Mouse (Mus musculus) midbrain, embryonic 14.5 days (tissue): ENCODE measurements at regions not wholly inside any gene's neighbourhood (a gene's known extent, or its start where the extent isn't known, plus 50 kb on each side); places are given as distances from the start of the nearest gene placed in this dataset.

Experiments
- ATAC-seq: fragments of 200-750 bp; cut with Nextera tagmentation; 2 replicates; pipeline ENCODE4 v1.8.0; 2017; ENCODE audit warnings: moderate number of reproducible peaks, moderate library complexity; ENCODE audit not compliant: low FRiP score, low TSS enrichment
- DNase-seq: peaks from one replicate; pipeline ENCODE4 v3.0.0-alpha.2; 2015
- H3K27ac ChIP-seq: fragments of 300-500 bp; sonication (generic); replicated peaks from 2 replicates; pipeline ENCODE4 v1.5.1; 2014; ENCODE audit warnings: mild to moderate bottlenecking, low read depth, low read length, moderate library complexity
- H3K27me3 ChIP-seq: fragments of 300-500 bp; sonication (generic); 2 replicates; pipeline ENCODE4 v1.6.1; 2014; ENCODE audit warnings: low read length, control low read depth, mixed read lengths; ENCODE audit not compliant: control insufficient read depth, insufficient read depth
- H3K36me3 ChIP-seq: fragments of 300-500 bp; sonication (generic); 2 replicates; pipeline ENCODE4 v1.6.1; 2014; ENCODE audit warnings: low read length, control low read depth; ENCODE audit not compliant: control insufficient read depth, insufficient read depth
- H3K4me1 ChIP-seq: fragments of 300-500 bp; sonication (generic); 2 replicates; pipeline ENCODE4 v1.6.1; 2014; ENCODE audit warnings: mild to moderate bottlenecking, antibody characterized with exemption, low read length, control low read depth; ENCODE audit not compliant: control insufficient read depth, insufficient read depth
- H3K4me2 ChIP-seq: fragments of 300-500 bp; sonication (generic); 2 replicates; pipeline ENCODE4 v1.6.1; 2014; ENCODE audit warnings: mild to moderate bottlenecking, low read length, moderate library complexity
- H3K4me3 ChIP-seq: fragments of 300-500 bp; sonication (generic); replicated peaks from 2 replicates; pipeline ENCODE4 v1.5.1; 2014; ENCODE audit warnings: low read depth, low read length
- H3K9ac ChIP-seq: fragments of 300-500 bp; sonication (generic); replicated peaks from 2 replicates; pipeline ENCODE4 v1.6.1; 2014; ENCODE audit warnings: mild to moderate bottlenecking, low read length, moderate library complexity
- H3K9me3 ChIP-seq: fragments of 300-500 bp; sonication (generic); 2 replicates; pipeline ENCODE4 v1.6.1; 2016; ENCODE audit warnings: low read length, control low read depth, mixed read lengths; ENCODE audit not compliant: control insufficient read depth
- WGBS: fragments of 180-500 bp; shearing (Covaris S2); extraction: QIAGEN DNeasy Blood & Tissue Kit; methylation state at CpG from one replicate; pipeline ENCODE4 v1.1.7; 2014; 5-methylcytosine and 5-hydroxymethylcytosine counted together

DNA sequence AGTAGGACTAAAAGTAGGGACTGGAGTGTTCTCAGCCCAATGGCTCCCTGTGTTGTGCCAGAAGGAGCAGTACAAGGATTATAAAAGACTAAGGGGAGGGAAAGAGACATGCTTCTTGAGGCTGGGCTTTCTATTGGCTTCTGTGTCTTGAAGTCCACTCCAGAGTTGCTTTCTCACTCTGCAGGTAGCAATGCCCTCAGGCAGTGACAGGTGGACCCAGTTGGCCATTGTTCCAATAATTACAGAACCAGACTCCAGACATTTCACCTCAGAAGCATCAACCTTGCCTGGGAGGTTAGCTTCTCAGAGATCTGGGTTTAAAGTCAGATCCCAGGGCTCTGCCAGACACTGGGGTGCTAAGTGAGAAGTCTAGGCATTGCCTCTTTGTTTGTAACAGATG lies 136.3 kb upstream of the Tll1 start:
- Histone ChIP-seq H3K9ac (no peak overlapping the region), H3K27ac (no peak overlapping the region), H3K4me3 (no peak overlapping the region), H3K9me3 (no peaks in the 10 kb centered on the region), H3K4me2 (no peak overlapping the region), H3K36me3 (no peaks in the 10 kb centered on the region), H3K27me3 (no peaks in the 10 kb centered on the region), H3K4me1 (no peaks in the 10 kb centered on the region)
- ATAC-seq, result no peak
- no peak for DNase-seq

DNA sequence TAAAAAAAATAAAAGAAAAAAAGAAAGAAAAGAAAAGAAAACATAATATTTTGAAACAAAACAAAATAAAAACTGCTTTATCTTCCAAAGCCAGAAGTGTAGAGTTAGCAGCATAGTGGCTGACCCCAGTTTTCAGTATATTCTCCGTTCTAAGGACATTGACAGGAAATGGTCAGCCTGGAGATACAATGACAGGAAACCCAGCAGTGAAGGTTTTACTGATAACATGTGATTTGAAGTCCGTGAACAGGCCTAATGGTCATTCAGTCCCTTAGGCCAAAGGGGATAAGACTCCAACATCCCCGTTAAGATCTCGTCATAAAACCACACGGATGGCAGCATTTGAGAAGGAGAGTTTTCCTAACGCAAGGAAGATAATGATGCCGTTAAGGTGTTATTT lies 131.3 kb upstream of the Tll1 start:
- Histone ChIP-seq H3K4me1 (no peaks in the 10 kb centered on the region), H3K4me3 (no peak overlapping the region), H3K9ac (no peak overlapping the region), H3K9me3 (no peaks in the 10 kb centered on the region), H3K27ac (no peak overlapping the region), H3K4me2 (no peak overlapping the region), H3K36me3 (no peaks in the 10 kb centered on the region), H3K27me3 (no peaks in the 10 kb centered on the region)
- ATAC-seq, result no peak
- DNase-seq, result no peak
- 80% methylated on average over 7 of the region's 7 CpGs for WGBS

DNA sequence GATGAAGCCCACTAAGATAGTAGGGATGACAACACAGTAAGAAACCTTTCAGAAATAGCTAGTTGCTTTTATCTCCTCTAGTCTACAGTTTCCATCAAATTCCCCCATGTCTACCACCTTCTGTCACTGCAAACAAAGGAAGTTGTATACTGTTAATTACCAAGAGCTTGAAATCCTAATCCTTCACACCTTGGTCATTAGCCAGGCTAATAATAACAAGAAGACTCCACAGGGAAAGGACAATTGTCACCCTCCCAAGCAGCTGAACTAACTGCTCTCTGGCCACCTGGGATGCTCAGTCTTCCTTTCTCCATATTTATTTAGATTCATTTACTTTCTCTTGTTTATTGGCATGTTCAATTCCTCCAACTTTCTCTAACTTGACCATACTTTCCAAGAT lies 130.5 kb upstream of the Tll1 start:
- H3K27me3 ChIP-seq, result no peaks in the 10 kb centered on the region

DNA sequence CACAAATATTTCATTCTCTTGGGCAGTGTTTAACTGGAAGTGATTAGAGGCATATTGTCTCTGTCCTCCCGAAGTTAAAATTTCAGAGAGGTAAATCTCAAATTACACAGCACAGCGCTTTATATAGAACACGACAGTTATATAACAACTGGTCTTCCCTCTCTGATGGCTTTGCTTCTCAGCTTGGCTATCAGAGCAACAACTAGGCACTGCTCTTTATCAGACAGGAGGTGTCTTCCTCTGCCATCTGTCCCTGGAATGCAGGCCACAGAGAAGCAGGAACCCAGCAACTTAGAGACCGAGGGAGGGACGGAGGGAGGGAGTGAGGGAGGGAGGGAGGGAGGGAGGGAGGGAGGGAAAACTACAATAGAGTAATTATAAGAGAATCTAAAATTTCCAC lies 129.4 kb upstream of the Tll1 start:
- no peaks in the 10 kb centered on the region for H3K27me3 ChIP-seq
- no peaks in the 10 kb centered on the region for H3K36me3 ChIP-seq
- H3K4me1 ChIP-seq, result no peaks in the 10 kb centered on the region
- H3K4me2 ChIP-seq, result no peak overlapping the region
- no peak overlapping the region for H3K4me3 ChIP-seq
- WGBS, result 78% methylated on average over 5 of the region's 5 CpGs
- ATAC-seq, result no peak
- no peak for DNase-seq
- H3K9ac ChIP-seq, result no peak overlapping the region
- no peaks in the 10 kb centered on the region for H3K9me3 ChIP-seq
- H3K27ac ChIP-seq, result no peak overlapping the region

More for the DNA sequence above, 130.5 kb upstream of the Tll1 start:
- no peaks in the 10 kb centered on the region for H3K36me3 ChIP-seq
- no peak overlapping the region for H3K9ac ChIP-seq
- no peaks in the 10 kb centered on the region for H3K4me1 ChIP-seq
- no peak for DNase-seq
- H3K9me3 ChIP-seq, result no peaks in the 10 kb centered on the region
- no peak for ATAC-seq
- no peak overlapping the region for H3K4me3 ChIP-seq
- H3K27ac ChIP-seq, result no peak overlapping the region
- H3K4me2 ChIP-seq, result no peak overlapping the region

DNA sequence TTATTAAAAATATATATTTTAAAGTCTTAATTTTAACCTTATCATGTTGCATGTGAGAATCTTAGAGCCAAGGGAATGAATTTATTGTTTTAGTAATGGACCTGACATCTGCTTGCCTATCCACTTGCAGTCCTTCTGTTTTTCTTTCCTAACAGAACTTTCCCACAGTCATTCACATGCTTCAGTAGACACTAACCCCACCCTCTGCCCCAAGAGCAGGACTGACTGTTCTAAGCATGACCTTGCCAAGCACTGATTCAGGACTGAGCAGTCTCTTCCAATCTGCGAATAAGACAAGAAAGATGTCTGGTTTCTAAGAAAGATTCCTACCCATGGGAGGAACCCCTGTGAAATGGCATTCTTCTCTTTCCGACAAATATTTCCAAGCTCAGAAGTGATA lies 117.9 kb upstream of the Tll1 start:
- H3K9ac ChIP-seq, result no peak overlapping the region
- H3K27ac ChIP-seq, result no peak overlapping the region
- WGBS, result 94% methylated on average over 2 of the region's 2 CpGs
- H3K9me3 ChIP-seq, result no peaks in the 10 kb centered on the region
- no peaks in the 10 kb centered on the region for H3K27me3 ChIP-seq
- DNase-seq, result no peak
- H3K4me1 ChIP-seq, result no peaks in the 10 kb centered on the region
- no peak for ATAC-seq
- H3K4me2 ChIP-seq, result no peak overlapping the region
- H3K4me3 ChIP-seq, result no peak overlapping the region
- no peaks in the 10 kb centered on the region for H3K36me3 ChIP-seq

DNA sequence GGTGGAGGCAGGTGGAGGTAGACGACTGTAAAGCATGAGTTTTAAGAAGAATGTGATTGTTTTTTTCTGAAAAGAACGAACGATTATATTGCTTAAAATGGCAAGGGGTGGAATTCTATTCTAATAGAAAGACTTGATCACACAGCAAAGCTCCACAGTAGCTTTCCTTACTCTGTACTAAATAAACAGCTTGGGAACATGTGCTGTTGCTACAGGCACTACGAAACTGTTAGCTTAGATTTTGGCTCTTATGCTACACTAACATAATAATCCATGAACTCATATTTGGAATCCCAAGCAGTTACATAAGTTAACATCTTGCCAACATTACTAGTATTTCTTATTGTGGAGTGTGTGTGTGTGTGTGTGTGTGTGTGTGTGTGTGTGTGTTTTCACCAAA lies 114.3 kb upstream of the Tll1 start:
- Histone ChIP-seq H3K27ac (no peak overlapping the region), H3K4me2 (no peak overlapping the region), H3K9me3 (no peaks in the 10 kb centered on the region), H3K9ac (no peak overlapping the region), H3K27me3 (no peaks in the 10 kb centered on the region), H3K36me3 (no peaks in the 10 kb centered on the region), H3K4me1 (no peaks in the 10 kb centered on the region), H3K4me3 (no peak overlapping the region)
- DNase-seq (no peak), ATAC-seq (no peak)
- WGBS, result 90% methylated on average over 4 of the region's 4 CpGs

DNA sequence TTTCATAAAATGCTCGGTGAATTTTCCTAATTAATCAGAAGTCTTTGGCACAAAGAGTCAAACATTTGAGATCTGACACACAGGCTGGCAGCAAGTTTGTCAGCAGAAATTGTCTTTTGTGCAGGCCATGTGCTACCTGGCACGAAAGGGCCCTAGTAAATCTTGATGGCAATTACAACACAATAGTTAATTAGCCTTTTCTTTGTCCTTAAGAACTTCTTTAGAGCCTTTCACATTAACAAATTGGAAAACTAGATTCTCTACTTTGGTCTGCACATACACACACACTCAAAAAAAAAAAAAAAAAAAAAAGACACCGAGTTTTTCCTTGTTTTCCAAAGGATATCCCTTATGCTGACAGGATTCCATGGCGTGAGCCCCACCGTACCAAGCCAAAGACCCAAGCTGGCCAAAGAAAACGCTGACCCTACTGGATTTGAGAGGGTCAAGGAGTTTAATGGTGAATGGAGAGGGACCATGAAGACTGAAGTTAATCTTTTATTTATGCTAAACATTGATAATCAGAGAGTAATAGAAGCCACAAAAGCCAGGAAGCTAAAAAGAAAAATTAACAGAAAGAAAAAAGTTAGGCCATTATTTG lies 113.2 kb upstream of the Tll1 start:
- Histone ChIP-seq H3K27ac (no peak overlapping the region), H3K27me3 (no peaks in the 10 kb centered on the region), H3K9ac (no peak overlapping the region), H3K4me2 (no peak overlapping the region), H3K4me1 (no peaks in the 10 kb centered on the region), H3K4me3 (no peak overlapping the region), H3K36me3 (no peaks in the 10 kb centered on the region), H3K9me3 (no peaks in the 10 kb centered on the region)
- no peak for ATAC-seq
- WGBS, result 82% methylated on average over 6 of the region's 6 CpGs
- DNase-seq, result no peak

DNA sequence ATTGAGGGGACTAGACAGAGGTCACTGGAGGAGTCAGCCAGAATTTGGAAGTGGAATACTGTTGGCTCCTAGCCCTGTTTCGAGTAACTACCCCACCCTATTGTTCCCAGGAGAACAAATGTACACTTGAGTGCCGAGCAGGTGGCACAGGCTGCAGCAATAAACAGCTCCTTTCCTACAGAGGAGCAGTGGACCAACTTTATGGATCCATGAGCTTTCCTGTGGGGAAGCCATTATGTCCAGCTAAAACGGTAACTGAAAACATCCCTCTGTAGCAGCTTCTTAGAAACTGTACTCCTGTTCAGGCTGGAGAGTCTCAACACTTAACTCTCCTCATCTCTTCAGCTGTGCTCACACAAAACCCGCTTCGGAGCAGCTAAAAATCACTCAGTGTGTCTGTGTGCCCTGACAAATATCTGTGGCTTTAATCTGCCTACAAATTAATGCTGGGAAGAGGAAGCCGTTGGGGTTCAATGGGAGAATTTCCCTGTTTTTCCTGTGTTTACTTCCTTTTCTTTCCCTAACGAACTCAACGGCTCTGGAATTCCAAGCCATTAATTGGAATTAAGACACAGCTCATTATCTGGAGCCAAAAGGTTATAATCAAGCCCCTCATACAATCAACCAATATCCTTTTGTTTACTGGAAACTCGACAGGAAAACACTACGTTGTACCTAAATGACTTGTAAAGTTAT lies 112.6 kb upstream of the Tll1 start:
- Histone ChIP-seq H3K4me3 (no peak overlapping the region), H3K36me3 (no peaks in the 10 kb centered on the region), H3K4me1 (no peaks in the 10 kb centered on the region), H3K9me3 (no peaks in the 10 kb centered on the region), H3K27ac (no peak overlapping the region), H3K4me2 (no peak overlapping the region), H3K9ac (no peak overlapping the region), H3K27me3 (no peaks in the 10 kb centered on the region)
- WGBS, result 78% methylated on average over 10 of the region's 10 CpGs
- ATAC-seq (no peak), DNase-seq (no peak)

DNA sequence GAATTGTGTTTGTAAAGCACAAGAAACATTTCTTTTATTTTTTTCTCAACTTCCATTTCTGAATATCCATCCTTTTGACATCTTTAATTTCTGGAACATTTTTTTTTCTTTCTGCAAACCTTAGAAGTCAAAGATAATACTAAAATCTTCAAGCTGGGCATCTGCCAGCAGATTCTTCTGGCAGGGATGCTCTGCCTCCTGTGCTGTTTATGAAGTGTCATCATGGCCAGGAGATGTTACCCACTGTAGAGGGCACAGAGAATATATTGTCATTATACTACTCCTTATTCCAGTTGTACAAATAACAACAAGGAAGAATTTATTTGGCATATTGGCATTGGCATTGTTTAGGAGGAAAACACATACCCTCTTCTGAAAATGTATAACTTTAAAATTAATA lies 111.7 kb upstream of the Tll1 start:
- Histone ChIP-seq H3K9ac (no peak overlapping the region), H3K27me3 (no peaks in the 10 kb centered on the region), H3K9me3 (no peaks in the 10 kb centered on the region), H3K36me3 (no peaks in the 10 kb centered on the region), H3K4me2 (no peak overlapping the region), H3K4me3 (no peak overlapping the region), H3K27ac (no peak overlapping the region), H3K4me1 (no peaks in the 10 kb centered on the region)
- ATAC-seq (no peak), DNase-seq (no peak)
